Mouse (Mus musculus) c-Kit-positive CD71-negative TER-119-negative erythroid progenitor cells, embryonic 14.5 days (primary cell): ENCODE data around the gene Slc25a45.

ENCODE experiments used
- DNase-seq: peaks from one replicate; pipeline ENCODE4 v3.0.0-alpha.2; 2013; ENCODE audit warnings: low read depth

The Slc25a45 gene

DNA sequence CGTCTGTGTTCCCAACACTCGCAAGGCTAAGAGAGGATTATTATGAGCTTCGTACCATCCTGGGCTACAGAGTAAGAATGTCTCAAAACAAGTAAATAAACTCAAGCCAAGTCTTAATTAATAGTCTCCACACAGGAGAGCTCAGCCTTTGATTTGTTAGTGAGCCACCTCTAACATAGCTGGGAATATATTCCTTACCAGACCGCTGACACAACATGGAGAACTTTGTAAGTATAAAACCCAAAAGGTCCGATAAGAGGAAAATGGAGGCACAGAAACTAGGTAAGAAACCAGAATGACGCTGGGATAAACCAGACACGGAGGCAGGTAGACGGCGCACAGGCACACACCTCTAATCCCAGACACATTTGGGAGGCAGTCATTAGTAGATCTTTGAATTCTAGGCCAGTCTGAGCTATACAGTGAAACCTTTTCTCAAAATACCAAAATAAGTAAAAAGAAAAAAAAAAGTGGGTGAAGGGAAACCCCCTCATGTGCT lies 36.7 kb upstream of the Slc25a45 start:
- no peak for DNase-seq

DNA sequence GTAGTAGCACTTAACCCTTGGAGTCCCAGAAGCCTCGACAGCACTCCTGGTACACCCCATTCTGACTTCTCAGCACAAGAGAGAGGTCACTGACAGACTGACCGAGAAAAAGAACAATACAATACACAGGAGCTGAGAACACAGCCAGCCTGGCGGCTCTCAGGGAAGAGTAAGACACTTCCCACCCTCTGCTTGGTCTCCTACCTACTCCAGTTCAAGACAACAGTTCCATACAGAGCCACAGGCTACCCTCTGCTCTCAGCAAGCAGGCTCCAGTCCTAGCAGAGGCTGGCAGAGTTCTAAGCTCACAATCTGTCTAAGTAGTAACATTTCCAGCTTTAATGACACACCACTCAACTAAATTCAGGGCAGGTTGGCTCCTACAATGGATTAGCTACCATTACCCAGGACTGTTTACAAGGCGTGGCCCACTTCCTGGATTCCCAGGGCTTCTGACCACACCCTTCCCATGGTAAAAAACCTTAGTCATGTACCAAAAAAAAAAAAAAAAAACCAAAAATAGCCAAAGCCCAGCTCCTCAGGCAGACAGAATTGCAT lies 36.1 kb upstream of the Slc25a45 start:
- DNase-seq: no peak

DNA sequence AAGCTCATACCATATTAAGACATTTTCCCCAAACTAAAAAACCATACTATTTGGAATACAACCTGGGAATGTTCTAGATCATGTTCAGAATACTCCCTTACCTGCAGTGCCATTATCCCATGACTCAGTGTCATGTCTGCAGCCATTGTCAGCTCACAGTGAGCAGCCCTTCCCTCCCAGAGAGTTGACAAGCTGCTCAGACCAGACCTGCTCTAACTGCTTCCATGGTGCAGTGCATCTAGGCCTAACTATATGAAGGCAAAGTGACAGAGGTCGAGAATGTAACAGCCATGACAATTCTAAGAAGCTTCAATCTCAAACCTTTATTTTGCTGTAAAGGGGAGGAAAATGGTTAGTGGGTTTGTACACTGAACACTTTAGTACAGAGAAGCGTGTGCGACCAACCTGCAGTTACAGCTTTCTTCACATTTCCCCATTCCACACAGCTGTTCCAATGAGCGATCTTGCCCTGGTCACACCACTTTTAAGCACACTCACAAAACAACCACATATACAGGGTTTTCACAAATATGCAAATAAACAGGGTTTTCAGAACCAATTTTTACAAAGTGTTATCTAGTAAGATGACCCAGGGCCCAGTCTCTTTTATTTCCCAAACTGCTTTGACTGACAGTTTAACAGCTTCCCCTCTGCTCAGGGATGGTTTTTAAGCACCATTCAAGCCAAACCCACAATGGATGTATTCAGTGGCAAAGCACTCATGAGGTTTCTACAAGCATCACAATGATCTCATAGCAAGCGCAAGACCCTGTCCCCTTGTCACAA lies 35.4 kb upstream of the Slc25a45 start:
- no peak for DNase-seq

DNA sequence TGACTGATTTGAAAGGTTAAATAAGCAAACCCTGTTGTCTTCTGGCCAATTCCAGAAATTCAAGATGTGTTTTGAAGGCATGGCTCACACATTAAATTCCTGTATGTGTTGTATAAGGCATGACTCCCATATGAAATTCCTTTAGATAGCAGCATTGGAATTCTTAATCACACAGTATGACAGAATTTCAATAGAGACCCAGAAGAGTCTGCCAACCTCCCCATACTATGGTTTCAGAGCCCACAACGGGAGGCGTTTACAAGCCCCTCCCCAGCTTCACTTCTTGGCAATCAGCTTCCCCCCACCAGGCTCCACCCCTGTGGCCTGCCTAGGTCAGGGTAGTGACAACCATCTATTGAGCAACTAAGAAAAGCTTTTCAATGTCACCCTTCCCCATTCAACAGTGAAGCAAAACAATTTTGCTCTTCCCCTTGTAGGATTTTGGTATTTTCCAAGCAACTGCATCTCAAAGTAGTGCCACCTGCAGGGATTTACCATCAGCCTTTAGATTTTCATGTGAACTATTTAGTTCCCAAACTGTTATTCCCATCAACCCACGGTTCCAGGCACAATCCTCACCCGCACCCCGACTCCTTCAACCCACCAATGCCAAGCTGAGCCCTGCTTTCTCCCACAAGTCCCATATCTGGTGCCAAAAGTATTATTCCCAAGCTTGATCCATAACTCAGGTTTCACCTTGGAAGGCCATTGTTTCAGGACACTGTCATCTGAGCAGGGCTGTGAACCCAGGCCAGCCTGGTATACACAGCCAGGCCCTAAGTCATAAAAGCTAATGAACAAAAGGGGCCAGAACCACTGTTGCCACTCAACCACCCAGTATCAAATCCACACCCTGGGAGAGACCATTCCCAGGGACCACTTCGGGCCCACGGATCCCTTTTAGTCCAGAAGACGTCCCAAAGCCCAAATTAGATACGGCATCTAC lies 34.5 kb upstream of the Slc25a45 start:
- no peak for DNase-seq

DNA sequence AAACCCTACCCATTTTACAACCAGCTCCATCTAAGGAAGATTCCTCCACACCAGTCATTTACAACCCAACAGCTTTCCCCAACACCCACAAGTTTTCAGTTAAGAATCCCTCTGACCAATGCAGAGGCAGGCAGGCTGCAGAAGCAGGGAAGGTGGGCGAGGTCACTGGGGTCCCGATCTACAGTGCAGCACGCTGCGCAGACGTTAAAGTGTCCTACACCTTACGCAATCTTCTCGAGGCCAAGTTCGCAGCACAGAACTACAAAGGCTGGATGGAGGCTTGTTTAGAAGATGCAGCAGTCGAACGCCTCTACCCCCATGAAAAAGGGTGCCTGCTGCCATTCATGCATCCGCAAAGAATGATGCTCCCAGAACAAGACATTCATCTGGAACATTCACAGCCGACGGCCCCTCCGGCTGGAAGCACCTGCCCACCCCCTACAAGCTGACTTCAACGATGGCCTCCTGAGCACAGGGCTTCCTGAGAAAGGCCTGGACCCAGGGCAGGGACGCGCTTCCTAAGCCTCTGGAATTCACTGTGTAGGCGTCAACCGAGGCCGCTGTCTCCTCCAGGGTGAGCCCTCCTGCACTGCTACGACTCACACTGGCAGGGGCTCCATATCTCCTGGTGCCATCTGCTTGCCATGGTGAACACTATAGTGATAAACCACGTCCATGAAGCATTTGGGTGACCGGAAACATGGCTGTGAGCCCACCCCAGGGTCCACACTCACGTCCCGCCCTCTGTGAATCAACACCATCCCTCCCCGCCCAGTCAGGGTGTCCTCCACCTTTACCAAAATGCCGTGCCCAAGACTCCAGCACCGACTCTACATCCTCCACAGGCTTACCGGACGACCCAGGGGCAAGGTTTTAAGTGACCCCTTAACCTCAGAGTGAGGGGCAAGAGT lies 33.6 kb upstream of the Slc25a45 start:
- no peak for DNase-seq

DNA sequence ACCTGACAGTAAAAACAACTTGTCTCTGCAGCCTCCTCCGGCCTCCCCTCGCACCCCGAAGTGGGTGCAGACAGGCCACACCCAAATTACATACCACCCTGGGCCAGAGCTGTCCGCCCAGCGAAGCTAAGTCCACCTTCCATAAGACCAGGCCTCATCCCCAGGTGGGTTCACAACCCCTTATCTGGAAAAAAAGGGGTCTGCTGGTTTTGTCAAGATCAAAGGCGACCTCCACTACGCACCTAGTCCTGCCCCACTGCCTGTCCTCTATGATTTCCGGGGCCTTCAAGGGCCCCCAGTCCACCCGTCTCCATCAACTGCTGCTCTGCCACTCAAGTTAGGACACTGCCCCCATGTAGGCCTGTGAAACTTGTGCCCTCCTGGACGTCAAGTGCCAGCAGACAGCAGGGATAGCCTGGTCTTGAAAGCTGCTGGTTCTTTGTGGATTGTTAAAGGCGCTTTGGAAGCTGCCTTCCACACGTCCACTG lies 32.7 kb upstream of the Slc25a45 start:
- DNase-seq: no peak

DNA sequence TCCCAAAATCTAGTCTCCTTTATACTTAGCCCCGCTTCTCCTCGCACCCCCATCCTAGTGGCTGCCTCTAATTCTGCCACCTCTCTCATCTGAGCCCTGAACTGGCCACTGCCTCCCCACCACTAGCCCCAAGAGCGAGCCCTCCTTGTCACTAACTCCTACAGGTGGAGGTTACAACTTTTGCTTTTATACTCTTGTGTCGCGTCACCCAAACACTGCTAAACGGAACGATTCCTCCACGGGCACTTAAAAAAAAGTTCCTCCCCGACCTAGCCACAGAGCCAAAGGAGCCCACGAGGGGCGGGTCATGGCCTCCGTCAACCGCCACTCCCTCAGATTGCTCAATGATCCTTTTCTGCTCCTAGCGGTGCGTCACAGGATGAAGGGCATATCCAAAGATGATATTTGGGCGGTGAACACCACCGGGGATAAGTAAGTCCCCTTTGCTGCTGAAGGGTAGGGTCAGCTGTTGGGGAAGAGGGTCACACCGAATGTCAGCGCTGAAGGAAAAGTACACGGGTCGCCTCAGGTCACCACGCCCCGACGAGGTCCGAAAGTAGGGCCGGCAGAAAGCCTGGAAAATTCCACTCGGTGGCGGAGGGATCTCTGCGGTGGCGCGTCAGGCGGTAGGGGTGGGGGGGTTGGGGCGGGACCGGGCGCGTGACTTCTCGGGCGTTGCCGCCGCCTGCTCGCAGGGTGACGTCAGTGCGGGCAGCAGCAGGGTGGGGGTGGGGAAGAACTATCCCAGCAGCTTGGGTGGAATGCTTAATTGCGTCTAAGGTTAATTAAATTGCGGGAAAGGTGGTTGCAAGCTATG lies 32.1 kb upstream of the Slc25a45 start:
- peak; percentile 89 for DNase-seq

DNA sequence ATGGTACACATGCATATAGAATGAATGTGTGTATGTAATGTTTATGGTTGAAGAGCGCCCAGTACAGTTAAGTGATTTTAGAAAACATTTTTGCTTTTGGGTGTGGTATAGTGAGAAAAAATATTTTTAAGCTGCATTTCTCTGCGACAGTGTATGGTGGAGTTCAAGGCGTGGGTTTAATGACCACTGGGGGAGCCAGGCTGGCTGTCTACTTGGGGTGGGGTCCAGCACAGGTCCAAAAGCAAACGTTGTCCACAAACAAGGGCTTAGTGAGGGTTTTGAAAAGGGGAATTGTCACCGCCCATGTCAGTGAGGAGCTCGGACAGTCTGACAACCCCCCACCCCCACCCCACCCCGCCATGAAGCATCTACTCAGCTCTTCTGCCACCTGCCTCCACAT lies 31.5 kb upstream of the Slc25a45 start:
- DNase-seq: no peak

DNA sequence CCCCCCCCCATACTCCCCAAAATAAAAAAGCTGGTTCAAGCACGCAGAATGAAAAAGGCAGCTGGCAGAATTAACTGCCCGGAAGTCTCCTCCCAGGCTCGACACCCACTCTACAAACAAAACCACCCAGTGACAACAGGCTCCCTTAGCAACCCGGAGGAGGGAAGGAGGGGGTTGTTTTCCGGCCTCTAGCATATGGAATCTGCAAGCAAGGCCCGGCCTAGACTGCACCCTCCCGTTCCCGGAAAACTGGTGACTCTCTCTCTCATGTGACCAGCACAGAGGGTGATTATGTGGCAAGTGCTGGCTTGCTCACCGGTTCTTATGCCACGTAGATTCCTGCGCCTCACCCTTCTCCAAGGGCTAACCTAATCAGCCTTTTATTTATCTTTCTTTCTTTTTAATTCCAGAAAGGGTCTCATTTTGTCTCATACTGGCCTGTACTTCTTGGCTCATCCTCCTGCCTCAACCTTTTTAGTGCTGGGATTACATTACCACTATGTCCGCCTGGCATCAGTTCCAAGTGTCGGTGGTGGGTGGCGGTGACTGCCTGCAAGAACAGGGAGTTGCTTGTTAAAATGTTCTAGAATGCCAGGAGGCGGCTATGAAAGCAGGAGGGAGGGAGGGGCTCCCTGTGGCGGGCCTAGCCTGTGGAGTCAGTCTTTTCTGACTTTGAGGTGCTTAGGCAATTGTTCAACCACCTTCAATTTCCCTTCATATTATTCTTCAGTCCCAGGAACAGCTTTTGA lies 30.9 kb upstream of the Slc25a45 start:
- DNase-seq: no peak

DNA sequence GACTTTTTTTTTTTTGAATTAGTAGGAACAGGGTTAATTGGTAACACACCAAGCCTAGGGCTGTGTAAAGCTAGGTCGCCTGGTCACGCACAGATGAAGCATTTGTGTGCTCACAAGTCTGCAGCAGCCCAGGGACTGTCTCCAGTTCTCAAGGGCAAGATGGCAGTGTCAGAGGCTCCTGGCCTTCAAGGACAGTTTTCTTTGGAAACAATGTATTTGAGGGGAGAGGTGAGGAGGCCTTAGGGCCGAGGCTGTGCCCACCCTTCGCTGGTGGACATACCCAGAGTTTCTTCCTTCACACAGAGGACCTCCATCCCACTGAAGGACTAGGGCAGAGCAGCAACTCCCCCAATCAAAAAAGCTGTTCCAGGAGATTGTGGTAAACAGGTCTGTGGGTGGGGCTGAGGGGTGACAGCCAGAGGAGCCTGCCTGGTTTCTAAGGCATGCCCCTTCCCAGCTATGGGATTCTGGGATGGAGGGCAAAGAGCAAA lies 30.3 kb upstream of the Slc25a45 start:
- no peak for DNase-seq

DNA sequence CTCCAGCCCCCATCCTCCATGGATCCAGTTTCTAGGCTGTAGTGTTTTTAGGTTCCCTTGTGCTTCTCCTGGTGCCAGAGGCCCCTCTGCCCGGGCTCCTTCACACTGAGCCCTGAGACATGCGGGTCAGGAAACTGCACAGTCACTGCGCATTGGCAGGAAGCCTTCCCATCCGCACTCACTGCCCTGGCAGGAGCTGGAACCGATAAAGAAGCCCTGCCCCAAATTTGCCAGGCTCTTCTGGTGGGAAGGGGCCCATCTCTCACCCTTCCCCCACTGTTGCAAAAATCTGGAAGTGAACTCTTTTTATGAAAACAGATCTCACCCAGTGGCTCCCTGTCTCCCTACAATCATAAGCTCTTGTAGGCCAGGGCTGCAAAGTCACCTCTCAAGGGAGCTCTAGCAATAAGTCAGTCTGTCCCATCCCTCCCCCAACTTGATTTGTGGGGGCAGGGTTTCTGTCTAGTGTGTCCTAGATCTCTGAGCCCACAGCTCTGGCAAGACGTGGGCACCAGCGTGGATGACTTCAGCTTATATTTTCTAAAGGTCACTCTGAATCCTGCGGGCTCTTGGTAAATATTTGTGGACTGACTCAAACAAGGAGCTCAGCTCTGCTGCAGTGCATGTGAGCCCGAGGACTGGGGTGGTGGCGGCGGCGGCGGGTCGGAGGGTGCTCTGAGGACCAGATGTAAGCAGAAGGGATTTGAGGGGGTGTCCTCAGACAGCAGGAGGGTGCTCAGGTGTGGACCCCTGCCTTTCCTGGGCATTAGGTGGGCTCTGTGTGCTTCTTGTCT lies 29.4 kb upstream of the Slc25a45 start:
- DNase-seq: no peak

DNA sequence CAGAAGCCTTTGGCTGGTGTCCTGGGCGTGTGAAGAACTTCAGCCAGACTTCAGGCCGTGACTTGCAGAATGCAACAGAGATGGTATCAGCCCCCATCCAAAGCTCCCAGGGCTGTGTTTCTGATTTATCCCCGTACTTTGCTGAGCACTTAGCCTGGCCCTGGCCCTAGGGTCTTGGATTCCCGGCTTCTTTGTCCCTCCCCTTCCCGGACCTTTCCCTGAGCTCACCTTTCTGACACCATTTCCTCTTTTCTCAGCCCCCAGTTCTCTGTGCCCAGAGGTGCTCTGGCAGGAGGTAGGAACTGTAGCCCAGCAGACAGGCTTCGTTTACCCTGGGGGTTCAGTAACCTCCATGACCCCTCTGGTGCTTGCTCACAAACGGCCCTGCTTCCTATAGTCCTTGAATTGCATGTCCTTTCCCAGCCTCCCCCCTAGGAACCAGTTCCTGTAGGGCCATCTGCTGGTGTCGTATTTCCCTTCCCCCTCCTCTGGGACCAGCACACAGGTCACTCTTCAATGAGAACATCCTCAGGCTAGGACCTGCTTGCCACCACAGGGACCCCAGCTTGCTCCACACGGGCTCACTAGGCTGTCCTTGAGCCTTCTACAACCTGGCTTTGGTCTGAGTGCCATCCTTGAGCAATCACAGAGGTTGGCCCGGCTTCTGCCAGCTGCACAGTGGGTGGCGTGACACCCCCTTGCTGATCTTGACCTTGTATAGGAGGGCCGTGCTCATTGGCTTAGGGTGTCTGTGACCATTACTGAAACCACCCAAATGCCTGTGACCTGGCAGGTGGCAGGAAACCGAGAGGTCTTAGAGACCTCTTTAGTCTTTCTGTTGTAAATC lies 28.6 kb upstream of the Slc25a45 start:
- DNase-seq: no peak

DNA sequence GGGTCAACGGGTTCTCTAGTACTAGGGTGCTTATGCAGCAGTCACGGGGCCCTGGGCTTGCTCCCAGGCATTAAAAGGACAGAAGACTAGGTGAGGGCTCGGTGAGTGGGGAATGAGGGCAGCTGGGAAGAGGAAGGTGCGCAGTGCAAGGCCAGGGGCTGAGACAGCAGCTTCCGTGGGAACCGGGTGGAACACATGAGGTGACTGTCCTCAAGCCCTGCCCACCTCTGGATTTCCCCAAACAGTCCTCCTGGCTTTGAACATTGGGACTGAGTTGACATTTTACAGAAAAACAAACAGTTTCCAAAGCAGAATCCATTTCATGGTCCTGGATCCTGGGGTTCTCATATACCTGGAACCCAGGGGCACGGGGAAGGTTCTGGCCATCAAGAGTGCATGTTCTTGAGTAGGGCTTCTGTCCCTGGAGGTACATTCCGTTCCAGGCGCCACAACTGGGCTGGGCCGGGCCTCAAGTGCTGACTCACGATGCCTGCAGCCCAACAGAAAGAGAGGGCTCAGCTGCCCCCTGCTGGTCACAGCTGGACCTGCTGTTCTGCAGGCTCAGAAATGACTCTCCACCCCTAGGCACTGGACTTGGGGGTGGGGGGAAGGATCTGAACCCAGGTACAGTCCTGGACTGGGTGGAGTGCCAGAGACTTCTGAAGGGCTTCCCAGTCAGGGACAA lies 27.6 kb upstream of the Slc25a45 start:
- peak; percentile 85 for DNase-seq

DNA sequence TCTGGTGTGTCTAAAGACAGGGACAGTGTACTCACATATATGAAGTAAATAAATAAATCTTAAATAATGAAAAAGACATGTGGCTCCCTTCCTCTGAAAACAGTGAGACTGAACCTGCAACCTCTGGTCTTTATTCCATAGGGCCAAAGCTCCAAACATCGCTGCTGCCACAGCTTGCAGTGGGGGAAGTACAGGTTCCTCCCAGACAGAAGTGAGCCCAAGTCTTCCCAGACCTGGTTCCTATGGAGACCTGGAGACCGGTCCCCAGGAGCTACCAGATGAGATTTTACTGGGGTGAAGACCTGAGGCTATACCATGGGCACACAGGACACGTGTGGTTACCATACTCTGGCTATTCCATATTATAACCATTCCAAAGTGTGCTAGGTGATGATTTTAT lies 26.7 kb upstream of the Slc25a45 start:
- no peak for DNase-seq

DNA sequence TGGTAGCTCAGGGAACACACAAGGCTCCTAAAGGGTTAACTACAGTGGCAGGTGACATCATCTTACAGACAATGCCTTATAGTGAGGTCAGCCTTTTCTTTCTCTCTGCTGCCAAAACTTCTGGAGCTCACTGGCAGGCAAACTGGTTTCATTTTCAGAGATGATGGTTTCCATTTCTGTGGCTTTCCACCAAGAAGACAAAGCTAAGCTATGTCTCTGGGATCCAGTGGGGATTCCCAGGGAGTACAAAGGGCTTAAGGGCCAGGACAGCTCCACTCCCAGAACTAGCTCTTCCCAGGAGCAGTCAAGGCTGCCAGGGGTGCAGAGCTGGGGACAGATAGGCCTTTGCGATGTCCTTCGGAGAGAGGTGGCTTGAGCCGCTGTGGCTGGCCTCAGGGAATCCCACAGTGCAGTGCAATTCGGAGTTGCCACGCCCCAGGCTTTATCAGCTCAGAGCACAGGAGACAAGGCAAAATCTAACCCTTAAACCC lies 26.1 kb upstream of the Slc25a45 start:
- DNase-seq: no peak

DNA sequence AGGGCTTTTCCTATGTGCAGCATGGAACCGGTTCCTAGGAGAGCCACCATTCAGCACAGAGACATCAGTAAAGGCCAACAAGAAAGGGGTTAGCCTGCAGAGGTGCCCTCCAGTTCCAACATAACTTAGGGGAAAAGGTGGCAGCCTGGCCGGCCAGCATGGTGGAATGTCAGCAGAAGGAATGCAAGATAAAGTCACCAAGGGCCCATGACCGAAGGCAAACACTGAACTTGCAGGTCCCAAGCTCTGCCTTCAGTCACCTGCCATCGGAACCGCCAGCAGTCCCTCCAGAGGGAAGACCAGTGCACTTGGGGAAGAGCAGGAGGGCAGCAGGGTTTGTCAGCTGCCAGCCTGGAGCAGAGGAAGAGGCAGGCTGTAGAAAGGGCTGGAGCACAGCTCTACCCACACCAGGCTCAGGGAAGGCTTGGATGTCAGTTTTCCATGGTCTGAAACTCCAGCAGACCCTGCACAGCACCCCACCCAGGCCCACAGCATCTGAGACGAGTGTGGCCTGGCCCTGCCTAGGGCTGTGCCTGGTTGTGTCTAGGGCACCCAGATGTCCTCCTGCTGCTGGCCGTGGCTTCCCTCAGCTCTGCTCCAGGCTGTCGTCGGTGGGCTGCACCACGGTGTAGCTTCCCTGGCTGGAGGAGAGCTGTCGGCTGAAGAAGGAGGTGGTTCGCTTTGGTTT lies 25.4 kb upstream of the Slc25a45 start:
- DNase-seq: no peak
